Mouse (Mus musculus) forebrain, embryonic 13.5 days (tissue): Measurements from ENCODE around the gene Kirrel3. TPM values are rescaled to one million over a fixed set of nuclear protein-coding genes. Genes with fewer than 3 reads are reported as not detected.
A peak's percentile ranks its signal among the peaks of the same experiment; 100 is the strongest.

Experiments
- ATAC-seq: fragments of 200-750 bp; cut with Nextera tagmentation; 2 replicates; pipeline ENCODE4 v1.8.0; 2017
- H3K27ac ChIP-seq: fragments of 300-500 bp; sonication (generic); 2 replicates; pipeline ENCODE4 v1.5.1; 2015; ENCODE audit warnings: inconsistent platforms, mild to moderate bottlenecking, moderate library complexity
- H3K27me3 ChIP-seq: fragments of 300-500 bp; sonication (generic); 2 replicates; pipeline ENCODE4 v1.6.1; 2015; ENCODE audit warnings: mild to moderate bottlenecking, inconsistent platforms
- H3K36me3 ChIP-seq: fragments of 300-500 bp; sonication (generic); 2 replicates; pipeline ENCODE4 v1.6.1; 2015; ENCODE audit warnings: mild to moderate bottlenecking, inconsistent platforms; ENCODE audit not compliant: poor library complexity, severe bottlenecking
- H3K4me1 ChIP-seq: fragments of 300-500 bp; sonication (generic); 2 replicates; pipeline ENCODE4 v1.6.1; 2015; ENCODE audit warnings: inconsistent platforms
- H3K4me2 ChIP-seq: fragments of 300-500 bp; sonication (generic); 2 replicates; pipeline ENCODE4 v1.6.1; 2015; ENCODE audit warnings: inconsistent platforms, mild to moderate bottlenecking, moderate library complexity
- H3K4me3 ChIP-seq: fragments of 300-500 bp; sonication (generic); 2 replicates; pipeline ENCODE4 v1.5.1; 2015; ENCODE audit warnings: mild to moderate bottlenecking, inconsistent platforms
- H3K9ac ChIP-seq: fragments of 300-500 bp; sonication (generic); 2 replicates; pipeline ENCODE4 v1.6.1; 2015; ENCODE audit warnings: mild to moderate bottlenecking, inconsistent platforms
- H3K9me3 ChIP-seq: fragments of 300-500 bp; sonication (generic); replicated peaks from 2 replicates; pipeline ENCODE4 v1.6.1; 2016; ENCODE audit warnings: inconsistent platforms
- WGBS: fragments of 180-500 bp; shearing (Covaris S2); methylation state at CpG from one replicate; pipeline ENCODE4 v1.1.7; 2015; 5-methylcytosine and 5-hydroxymethylcytosine counted together
- polyA plus RNA-seq: library from polyadenylated mRNA; unstranded; fragments of >200 nt; fragmentation: Nextera tagmentation; extraction: Ambion mirVana; gene quantifications from 2 replicates; pipeline ENCODE4 v1.2.1, GENCODE M21; 2015

Gene Kirrel3
- polyA plus RNA-seq, 1 experiment from 2014 or later, result 17.1 TPM

GRCm38 (mm10) chr9:34612886-34613769 lies 127.4 kb downstream of the Kirrel3 start:
- Histone ChIP-seq H3K4me2 (no peak overlapping the region), H3K4me3 (no peak overlapping the region), H3K36me3 (no peaks in the 10 kb centered on the region), H3K9me3 (no peaks in the 10 kb centered on the region), H3K4me1 (no peaks in the 10 kb centered on the region), H3K9ac (no peak overlapping the region), H3K27ac (no peak overlapping the region), H3K27me3 (no peaks in the 10 kb centered on the region)
- 92% methylated on average over 6 of the region's 6 CpGs for WGBS
- 0 out of 2 replicates have a peak, but pooled peaks have one; percentile 24 for ATAC-seq

DNA sequence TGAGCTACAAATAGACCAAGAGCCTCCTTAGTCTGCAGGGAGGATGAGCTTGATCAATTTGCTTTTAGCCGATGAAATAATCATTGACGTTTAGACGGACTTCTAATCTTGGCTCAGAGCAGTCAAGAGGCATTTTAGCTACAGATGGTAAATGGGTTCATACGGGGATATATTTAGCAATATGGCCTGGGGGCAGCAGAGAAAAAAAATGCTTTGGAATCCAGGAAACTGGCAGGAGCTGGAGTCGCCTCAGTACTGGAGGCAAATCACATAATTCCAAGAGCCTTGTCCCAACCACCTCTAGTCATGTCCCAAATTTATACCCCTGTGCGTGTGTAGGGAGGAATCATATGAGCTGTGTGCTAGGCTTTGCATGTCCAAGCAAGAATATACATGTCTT lies 132.4 kb downstream of the Kirrel3 start:
- H3K9me3 ChIP-seq, result no peaks in the 10 kb centered on the region
- no peak overlapping the region for H3K4me3 ChIP-seq
- no peak overlapping the region for H3K27ac ChIP-seq
- no peaks in the 10 kb centered on the region for H3K36me3 ChIP-seq
- no peak for ATAC-seq
- no peaks in the 10 kb centered on the region for H3K27me3 ChIP-seq
- no peaks in the 10 kb centered on the region for H3K4me1 ChIP-seq
- WGBS, result 69% methylated on average over 6 of the region's 6 CpGs
- H3K4me2 ChIP-seq, result no peak overlapping the region
- no peak overlapping the region for H3K9ac ChIP-seq

- Histone ChIP-seq H3K9me3 (no peaks in the 10 kb centered on the region), H3K27me3 (no peaks in the 10 kb centered on the region), H3K9ac (no peak overlapping the region), H3K27ac (no peak overlapping the region), H3K36me3 (no peaks in the 10 kb centered on the region), H3K4me3 (no peak overlapping the region), H3K4me1 (no peaks in the 10 kb centered on the region), H3K4me2 (no peak overlapping the region)
- no peak for ATAC-seq
- WGBS, result 83% methylated on average over 3 of the region's 3 CpGs
These were observed 134.2 kb downstream of the Kirrel3 start for GRCm38 (mm10) chr9:34619913-34620312.

- Histone ChIP-seq H3K27ac (no peak overlapping the region), H3K4me1 (no peaks in the 10 kb centered on the region), H3K9ac (no peak overlapping the region), H3K36me3 (no peaks in the 10 kb centered on the region), H3K4me2 (no peak overlapping the region), H3K9me3 (no peaks in the 10 kb centered on the region), H3K4me3 (no peak overlapping the region), H3K27me3 (no peaks in the 10 kb centered on the region)
- 57% methylated on average over 5 of the region's 5 CpGs for WGBS
- no peak for ATAC-seq
These were observed 137.8 kb downstream of the Kirrel3 start for GRCm38 (mm10) chr9:34623526-34623925.

- no peaks in the 10 kb centered on the region for H3K9me3 ChIP-seq
- H3K27ac ChIP-seq, result no peak overlapping the region
- no peaks in the 10 kb centered on the region for H3K27me3 ChIP-seq
- no peak overlapping the region for H3K9ac ChIP-seq
- 79% methylated on average over 2 of the region's 2 CpGs for whole genome bisulfite sequencing
- ATAC-seq, result no peak
- H3K4me3 ChIP-seq, result no peak overlapping the region
- no peak overlapping the region for H3K4me2 ChIP-seq
- no peaks in the 10 kb centered on the region for H3K36me3 ChIP-seq
- H3K4me1 ChIP-seq, result no peaks in the 10 kb centered on the region
These were observed 138.3 kb downstream of the Kirrel3 start for GRCm38 (mm10) chr9:34624021-34624420.

GRCm38 (mm10) chr9:34628841-34629240 lies 143.1 kb downstream of the Kirrel3 start:
- Histone ChIP-seq H3K4me1 (no peaks in the 10 kb centered on the region), H3K4me3 (no peak overlapping the region), H3K4me2 (no peak overlapping the region), H3K9ac (no peak overlapping the region), H3K27ac (no peak overlapping the region), H3K27me3 (no peaks in the 10 kb centered on the region), H3K36me3 (no peaks in the 10 kb centered on the region), H3K9me3 (no peaks in the 10 kb centered on the region)
- 82% methylated on average over 3 of the region's 3 CpGs for WGBS
- no peak for ATAC-seq

DNA sequence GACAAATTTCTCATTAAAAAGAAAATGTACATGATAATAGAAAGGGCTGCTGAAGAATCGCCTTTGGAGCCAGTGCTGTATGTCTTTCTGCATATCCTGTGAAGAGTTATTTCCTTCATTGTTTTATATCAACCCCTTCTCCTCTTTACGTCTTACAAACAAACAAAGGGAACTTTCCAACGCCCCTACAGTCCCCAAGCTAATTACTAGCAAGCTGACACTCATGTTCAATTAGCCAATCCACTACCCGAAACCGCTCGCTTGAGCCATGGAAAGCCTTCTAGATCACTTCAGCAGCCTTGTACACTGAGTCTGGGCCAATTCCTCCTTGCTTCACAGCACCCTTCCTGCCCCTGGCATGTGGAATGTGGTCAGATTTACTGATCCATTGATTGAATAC lies 150.0 kb downstream of the Kirrel3 start:
- H3K9me3 ChIP-seq, result no peaks in the 10 kb centered on the region; the same call in 1 of the 2 replicates
- 66% methylated on average over 6 of the region's 6 CpGs for WGBS
- ATAC-seq, result no peak
- H3K4me1 ChIP-seq, result no peaks in the 10 kb centered on the region
- no peaks in the 10 kb centered on the region for H3K36me3 ChIP-seq
- H3K4me3 ChIP-seq, result no peak overlapping the region
- no peaks in the 10 kb centered on the region for H3K27me3 ChIP-seq
- no peak overlapping the region for H3K27ac ChIP-seq
- no peak overlapping the region for H3K4me2 ChIP-seq
- H3K9ac ChIP-seq, result no peak overlapping the region

DNA sequence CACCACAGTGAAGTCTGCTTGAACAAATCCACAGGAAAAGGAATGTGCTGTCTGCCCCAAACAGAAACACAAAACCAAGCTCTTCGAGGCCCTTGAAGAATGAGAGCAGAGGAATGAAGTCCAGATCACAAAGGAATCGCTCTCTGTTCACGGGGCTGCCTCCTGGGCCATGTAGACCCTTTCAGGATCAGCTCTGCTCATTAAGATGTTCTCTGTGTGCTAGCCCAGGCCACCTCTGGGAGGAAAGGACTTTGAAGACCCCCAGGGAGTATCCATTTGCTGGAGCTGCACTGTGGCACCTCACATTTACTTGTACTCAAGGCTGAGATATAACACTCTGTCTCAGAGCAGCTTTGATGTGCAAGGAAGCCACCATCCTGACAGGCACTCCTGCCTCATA lies 158.2 kb downstream of the Kirrel3 start:
- Histone ChIP-seq H3K27me3 (no peaks in the 10 kb centered on the region), H3K4me1 (peaks cover 3% of the 10 kb centered on the region; the same call in 1 of the 2 replicates), H3K4me3 (no peak overlapping the region), H3K4me2 (no peak overlapping the region), H3K9ac (no peak overlapping the region), H3K27ac (no peak overlapping the region), H3K36me3 (no peaks in the 10 kb centered on the region), H3K9me3 (no peaks in the 10 kb centered on the region; the same call in 1 of the 2 replicates)
- WGBS, result 20% methylated on average over 3 of the region's 3 CpGs
- peak; percentile 55; the same call in 1 of the 2 replicates for ATAC-seq

DNA sequence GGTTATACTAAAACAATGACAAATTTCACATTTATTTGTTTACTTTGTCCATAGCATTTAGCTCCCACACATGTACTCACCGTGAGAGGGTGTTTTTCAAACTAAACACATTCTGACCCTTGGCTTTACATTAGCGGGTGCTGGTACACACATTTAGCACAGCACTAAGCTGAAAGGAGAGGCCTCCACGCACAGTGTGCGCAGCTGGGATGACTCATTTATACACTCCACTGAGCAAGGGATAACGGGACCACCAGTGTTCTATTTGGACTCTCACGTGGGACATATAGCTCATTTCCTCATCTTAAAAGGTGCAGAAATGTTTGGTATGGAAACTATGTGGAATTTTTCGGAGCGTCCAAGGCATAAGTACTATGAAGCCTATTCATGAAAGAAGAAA lies 158.7 kb downstream of the Kirrel3 start:
- 69% methylated on average over 8 of the region's 8 CpGs for WGBS
- no peaks in the 10 kb centered on the region for H3K27me3 ChIP-seq
- H3K9me3 ChIP-seq, result no peaks in the 10 kb centered on the region; the same call in 1 of the 2 replicates
- no peak overlapping the region for H3K27ac ChIP-seq
- no peak overlapping the region for H3K9ac ChIP-seq
- ATAC-seq, result no peak
- no peak overlapping the region for H3K4me3 ChIP-seq
- H3K4me2 ChIP-seq, result no peak overlapping the region
- H3K4me1 ChIP-seq, result peaks cover 3% of the 10 kb centered on the region; the same call in 1 of the 2 replicates
- no peaks in the 10 kb centered on the region for H3K36me3 ChIP-seq

GRCm38 (mm10) chr9:34646831-34647230 lies 161.1 kb downstream of the Kirrel3 start:
- 92% methylated on average over 9 of the region's 9 CpGs for WGBS
- no peak overlapping the region for H3K27ac ChIP-seq
- no peaks in the 10 kb centered on the region for H3K27me3 ChIP-seq
- no peak overlapping the region for H3K4me3 ChIP-seq
- peaks cover 3% of the 10 kb centered on the region; the same call in 1 of the 2 replicates for H3K4me1 ChIP-seq
- ATAC-seq, result no peak
- H3K9ac ChIP-seq, result no peak overlapping the region
- H3K9me3 ChIP-seq, result no peaks in the 10 kb centered on the region
- no peaks in the 10 kb centered on the region for H3K36me3 ChIP-seq
- H3K4me2 ChIP-seq, result no peak overlapping the region

- H3K36me3 ChIP-seq, result no peaks in the 10 kb centered on the region
- H3K9me3 ChIP-seq, result no peaks in the 10 kb centered on the region
- H3K9ac ChIP-seq, result no peak overlapping the region
- H3K4me3 ChIP-seq, result no peak overlapping the region
- H3K4me1 ChIP-seq, result no peaks in the 10 kb centered on the region
- no peak overlapping the region for H3K4me2 ChIP-seq
- ATAC-seq, result no peak
- no peak overlapping the region for H3K27ac ChIP-seq
- 77% methylated on average over 3 of the region's 3 CpGs for WGBS
- no peaks in the 10 kb centered on the region for H3K27me3 ChIP-seq
These were observed 166.6 kb downstream of the Kirrel3 start for GRCm38 (mm10) chr9:34652278-34652677.

DNA sequence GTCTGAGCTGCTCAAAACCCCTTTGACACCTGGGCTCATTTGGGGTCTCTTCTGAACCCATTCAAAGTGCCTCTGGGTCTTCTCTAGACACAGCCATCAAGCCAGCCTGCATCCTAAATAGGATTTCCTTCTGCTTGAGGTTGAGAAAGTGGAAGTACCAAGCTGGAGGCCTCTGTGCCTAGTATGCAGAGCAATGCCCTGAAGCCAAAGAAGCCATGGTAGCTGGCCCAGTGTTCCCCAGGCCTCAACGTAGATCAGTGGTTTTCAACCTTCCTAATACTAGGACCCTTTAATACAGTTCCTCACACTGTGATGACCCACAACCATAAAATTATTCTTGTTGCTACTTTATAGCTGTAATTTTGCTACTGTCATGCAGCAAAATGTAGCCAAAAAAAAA lies 167.4 kb downstream of the Kirrel3 start:
- ATAC-seq, result no peak
- Histone ChIP-seq H3K36me3 (no peaks in the 10 kb centered on the region), H3K4me2 (no peak overlapping the region), H3K4me3 (no peak overlapping the region), H3K4me1 (no peaks in the 10 kb centered on the region), H3K9me3 (no peaks in the 10 kb centered on the region), H3K27ac (no peak overlapping the region), H3K9ac (no peak overlapping the region), H3K27me3 (no peaks in the 10 kb centered on the region)
- WGBS, result 93% methylated on average over 1 of the region's 1 CpGs
